Mouse (Mus musculus) Muller cell, postnatal 12 days (primary cell): ENCODE measurements around the gene Hrct1.

Source experiments
- DNase-seq: peaks from one replicate; pipeline ENCODE4 v3.0.0-alpha.2; 2015; ENCODE audit errors: inconsistent ontology term

Gene Hrct1

GRCm38 (mm10) chr4:43727718-43728575, 959 bp downstream of the Hrct1 start:
- DNase-seq, result no peak

GRCm38 (mm10) chr4:43728576-43728954, 1.6 kb downstream of the Hrct1 start:
- peak; percentile 92 for DNase-seq

- no peak for DNase-seq
These were observed 2.1 kb downstream of the Hrct1 start for GRCm38 (mm10) chr4:43729126-43729525.

- no peak for DNase-seq
These were observed 3.0 kb downstream of the Hrct1 start, which contains the start of gene Spaar for GRCm38 (mm10) chr4:43729794-43730550. Spaar (plus strand) TSS chr4:43730034.

GRCm38 (mm10) chr4:43730750-43731297, 3.8 kb downstream of the Hrct1 start:
- DNase-seq, result no peak

GRCm38 (mm10) chr4:43732171-43732570, 5.2 kb downstream of the Hrct1 start:
- DNase-seq, result no peak

GRCm38 (mm10) chr4:43733186-43733585, 6.2 kb downstream of the Hrct1 start:
- no peak for DNase-seq

GRCm38 (mm10) chr4:43737144-43737543, 10.2 kb downstream of the Hrct1 start:
- no peak for DNase-seq

GRCm38 (mm10) chr4:43738989-43739674, 12.1 kb downstream of the Hrct1 start:
- DNase-seq, result no peak

GRCm38 (mm10) chr4:43741526-43741925, 14.5 kb downstream of the Hrct1 start:
- DNase-seq, result no peak

GRCm38 (mm10) chr4:43742637-43743036, 15.6 kb downstream of the Hrct1 start:
- DNase-seq, result no peak

- no peak for DNase-seq
These were observed 16.1 kb downstream of the Hrct1 start for GRCm38 (mm10) chr4:43743099-43743498.

GRCm38 (mm10) chr4:43745187-43745586, 18.2 kb downstream of the Hrct1 start:
- no peak for DNase-seq

GRCm38 (mm10) chr4:43757213-43757612, 30.2 kb downstream of the Hrct1 start:
- no peak for DNase-seq

- DNase-seq, result no peak
These were observed 32.8 kb downstream of the Hrct1 start for GRCm38 (mm10) chr4:43759571-43760418.

GRCm38 (mm10) chr4:43760460-43760859, 33.5 kb downstream of the Hrct1 start:
- DNase-seq, result no peak

GRCm38 (mm10) chr4:43761336-43761735, 34.3 kb downstream of the Hrct1 start:
- DNase-seq, result no peak

- peak; percentile 58 for DNase-seq
These were observed 36.4 kb downstream of the Hrct1 start for GRCm38 (mm10) chr4:43763410-43763809.

GRCm38 (mm10) chr4:43768341-43768740, 41.4 kb downstream of the Hrct1 start:
- DNase-seq, result no peak

GRCm38 (mm10) chr4:43769374-43769773, 42.4 kb downstream of the Hrct1 start:
- DNase-seq, result no peak

GRCm38 (mm10) chr4:43770909-43771308, 43.9 kb downstream of the Hrct1 start, which contains the start of gene Olfr159:
Olfr159 (minus strand) TSS chr4:43771009.
- DNase-seq, result no peak
